Mouse (Mus musculus) right cerebral cortex, postnatal 36 days (tissue): ENCODE results near the gene Uimc1.
"Not testable (repeated sequence)": the region's sequence is repeated elsewhere in the genome, so short reads cannot be mapped to it uniquely, and the experiment has no call there.

Experiments used
- DNase-seq, 2 experiments: peaks; one replicate each; pipeline ENCODE4 v3.0.0; 2022; ENCODE audit warnings: low spot score in 2 of 2, mixed read lengths in 1 of 2

The Uimc1 gene

DNA sequence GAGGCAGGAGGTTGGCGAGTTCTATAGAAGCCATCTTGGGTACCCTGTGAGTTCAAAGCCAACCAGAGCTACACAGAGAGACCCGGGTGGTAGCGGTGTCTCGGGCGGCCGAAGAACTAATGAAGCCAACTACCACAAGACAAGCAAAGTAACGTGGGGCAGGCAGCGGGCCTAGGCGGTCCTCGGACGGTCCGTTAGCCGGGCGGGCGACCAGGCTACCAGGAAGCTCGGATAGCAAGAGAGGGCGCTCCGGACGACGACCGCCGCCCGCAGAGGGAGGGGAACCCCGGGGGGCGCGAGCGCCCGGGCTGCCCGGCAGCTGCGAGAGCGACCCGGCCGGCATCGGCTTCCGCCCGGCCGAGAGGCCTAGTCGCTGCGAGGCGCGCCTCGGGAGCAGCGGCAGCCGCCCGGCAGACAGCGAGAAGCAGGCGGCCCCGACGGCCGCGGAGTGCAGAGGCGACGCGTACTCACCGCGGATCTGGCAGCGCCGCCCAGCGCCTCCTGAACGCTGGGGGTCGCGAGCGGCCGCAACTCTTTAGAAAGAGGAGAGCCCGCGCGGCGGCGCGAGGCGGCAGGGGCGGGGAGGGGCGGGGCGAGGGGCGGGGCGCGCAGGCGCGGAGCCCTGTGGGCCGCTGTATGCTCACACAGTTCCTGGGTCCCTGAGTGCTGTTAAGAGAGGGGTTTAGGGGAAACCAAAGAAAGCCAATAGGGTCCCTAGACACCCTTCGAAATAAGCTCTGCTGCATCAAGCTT is at the start of gene Uimc1:
Gene Uimc1, minus strand, starts transcription at position 575 of the 753 bp plus-strand sequence.
- peak; percentile 71 for DNase-seq

DNA sequence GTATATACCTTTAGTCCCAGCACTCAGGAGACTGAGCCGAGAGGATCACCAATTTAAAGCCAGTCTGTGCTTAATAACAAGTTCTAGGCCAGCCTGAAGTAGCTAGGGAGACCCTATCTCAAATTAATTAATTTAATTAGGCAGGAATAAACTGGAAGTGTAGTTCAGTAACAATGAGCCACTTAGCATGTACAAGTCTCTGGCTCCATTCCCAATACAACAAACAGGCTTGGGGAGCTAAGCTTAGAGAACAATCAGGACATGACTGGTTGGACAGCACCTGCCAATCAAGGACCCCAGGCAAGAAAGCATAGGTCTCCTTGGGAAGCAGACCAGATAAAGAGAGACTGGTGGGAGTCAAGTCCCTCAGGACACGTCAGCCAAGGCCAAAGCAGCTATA is 40.2 kb upstream of the Uimc1 start:
- DNase-seq, result no peak

DNA sequence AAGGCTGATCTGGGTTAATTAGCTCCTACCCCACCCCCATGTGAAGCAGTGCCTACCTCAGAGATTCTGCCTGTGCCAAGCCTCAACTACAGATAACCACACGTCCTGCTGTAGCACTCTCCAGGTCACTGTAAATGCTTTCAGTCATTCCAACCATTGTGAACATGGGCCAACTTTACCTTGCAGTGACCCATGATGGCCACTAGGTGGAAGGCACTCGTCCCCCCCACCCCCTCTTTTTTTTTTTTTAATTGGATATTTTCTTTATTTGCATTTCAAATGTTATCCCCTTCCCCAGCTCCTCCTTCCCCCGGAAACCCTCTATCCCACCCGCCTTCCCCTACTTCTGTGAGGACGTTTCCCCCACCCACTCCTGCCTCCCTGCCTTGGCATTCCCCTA is 35.3 kb upstream of the Uimc1 start:
- DNase-seq, result no peak

- DNase-seq, result no peak
Measured at GRCm38 (mm10) chr13:55133448-55133847, 33.3 kb upstream of the Uimc1 start, which contains the start of gene Gm17617. Gene Gm17617 (minus strand): TSS chr13:55133548.

GRCm38 (mm10) chr13:55124903-55125302 is 24.8 kb upstream of the Uimc1 start:
- no peak for DNase-seq

DNA sequence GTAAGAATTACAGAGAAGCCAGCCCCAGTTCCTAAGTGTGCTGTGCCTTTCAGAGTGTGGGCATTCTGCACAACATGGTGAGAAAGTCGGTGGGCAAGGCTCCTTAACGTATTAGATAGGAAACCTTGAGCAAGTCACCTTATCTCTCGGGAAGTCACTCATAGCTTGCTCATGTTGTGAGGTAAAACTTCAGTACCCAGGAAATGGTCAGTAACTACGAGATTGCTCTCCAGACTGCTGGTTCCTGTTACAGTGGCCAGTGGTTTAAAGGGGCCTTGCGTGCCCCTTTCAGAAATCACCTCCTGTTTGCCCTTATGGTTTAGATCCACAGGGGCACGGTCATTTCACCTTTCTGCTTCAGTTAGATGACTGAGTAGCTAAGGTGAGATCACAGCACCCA is 14.3 kb upstream of the Uimc1 start:
- DNase-seq, result no peak

DNA sequence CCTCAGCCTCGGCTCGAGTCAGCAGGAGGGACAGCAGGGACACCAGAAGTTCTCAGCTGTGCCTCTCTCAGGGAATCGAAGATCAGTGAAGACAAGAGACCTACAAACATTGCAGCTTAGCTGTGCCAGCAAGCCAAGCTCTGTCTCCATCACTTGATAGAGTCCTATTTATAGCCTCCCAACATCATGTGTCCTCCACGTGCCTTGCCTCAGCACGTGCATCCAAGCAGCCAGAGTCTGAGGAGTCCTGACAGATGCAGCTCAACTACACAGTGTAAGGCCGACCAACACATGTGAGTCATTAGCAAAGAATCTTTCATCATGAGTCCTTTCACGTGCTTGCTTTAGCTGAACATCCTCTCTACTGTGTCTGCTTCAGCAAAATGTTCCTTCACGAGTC is 7.6 kb upstream of the Uimc1 start:
- peak; percentile 35 to 36 for DNase-seq

DNA sequence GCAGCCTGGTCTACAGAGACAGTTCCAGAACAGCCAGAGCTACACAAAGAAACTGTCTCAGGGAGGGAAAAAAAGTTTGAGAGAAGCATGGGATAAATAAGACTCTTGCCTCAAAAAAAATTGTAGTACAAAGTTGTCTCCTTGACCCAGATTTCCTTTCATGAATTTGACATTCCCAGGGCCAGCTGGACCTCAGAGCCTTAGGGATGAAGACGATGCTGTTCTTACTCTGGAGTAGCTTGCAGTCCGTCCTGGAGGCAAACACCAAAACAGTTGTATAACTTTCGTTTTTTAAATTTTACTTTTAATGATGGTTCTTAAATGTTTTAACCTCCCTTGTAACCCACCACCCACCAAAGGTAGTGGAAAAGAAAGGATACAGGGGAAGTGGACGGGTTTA is 7.0 kb upstream of the Uimc1 start:
- no peak for DNase-seq

DNA sequence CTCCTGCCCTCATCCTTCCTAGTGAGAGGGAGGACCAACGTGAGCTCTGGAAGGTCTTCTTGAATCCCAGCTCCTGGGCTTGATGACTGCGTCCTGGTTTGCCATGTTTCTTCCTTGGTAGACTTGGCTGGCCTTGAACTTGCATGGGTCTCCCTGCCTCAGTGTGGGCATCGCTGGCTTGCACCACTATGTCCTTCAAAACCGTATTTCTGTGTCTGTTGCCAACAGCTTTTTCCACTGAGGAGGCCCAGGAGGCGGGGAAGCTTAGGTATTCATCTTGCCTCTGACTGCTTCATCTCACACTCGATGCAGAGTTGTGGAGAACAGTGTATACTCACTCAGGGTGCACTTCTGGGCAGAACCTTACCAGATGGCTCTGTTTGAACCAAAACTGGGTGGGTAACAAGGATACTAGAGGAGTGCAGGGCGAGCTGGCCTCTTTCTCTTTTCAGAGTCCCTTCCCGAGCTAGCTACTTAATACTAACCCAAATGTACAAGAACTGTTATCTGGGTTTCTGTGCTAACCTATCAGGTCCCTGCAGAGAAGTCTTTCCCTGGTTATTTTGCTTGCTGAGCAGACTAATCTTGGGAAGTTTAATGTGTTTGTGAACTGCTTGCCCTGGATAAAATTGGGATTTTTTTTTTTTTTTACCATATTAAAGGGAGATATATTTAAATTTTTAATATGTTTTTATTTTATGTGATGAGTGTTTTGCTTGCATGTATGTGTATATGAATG is 6.0 kb upstream of the Uimc1 start:
- DNase-seq, result no peak

DNA sequence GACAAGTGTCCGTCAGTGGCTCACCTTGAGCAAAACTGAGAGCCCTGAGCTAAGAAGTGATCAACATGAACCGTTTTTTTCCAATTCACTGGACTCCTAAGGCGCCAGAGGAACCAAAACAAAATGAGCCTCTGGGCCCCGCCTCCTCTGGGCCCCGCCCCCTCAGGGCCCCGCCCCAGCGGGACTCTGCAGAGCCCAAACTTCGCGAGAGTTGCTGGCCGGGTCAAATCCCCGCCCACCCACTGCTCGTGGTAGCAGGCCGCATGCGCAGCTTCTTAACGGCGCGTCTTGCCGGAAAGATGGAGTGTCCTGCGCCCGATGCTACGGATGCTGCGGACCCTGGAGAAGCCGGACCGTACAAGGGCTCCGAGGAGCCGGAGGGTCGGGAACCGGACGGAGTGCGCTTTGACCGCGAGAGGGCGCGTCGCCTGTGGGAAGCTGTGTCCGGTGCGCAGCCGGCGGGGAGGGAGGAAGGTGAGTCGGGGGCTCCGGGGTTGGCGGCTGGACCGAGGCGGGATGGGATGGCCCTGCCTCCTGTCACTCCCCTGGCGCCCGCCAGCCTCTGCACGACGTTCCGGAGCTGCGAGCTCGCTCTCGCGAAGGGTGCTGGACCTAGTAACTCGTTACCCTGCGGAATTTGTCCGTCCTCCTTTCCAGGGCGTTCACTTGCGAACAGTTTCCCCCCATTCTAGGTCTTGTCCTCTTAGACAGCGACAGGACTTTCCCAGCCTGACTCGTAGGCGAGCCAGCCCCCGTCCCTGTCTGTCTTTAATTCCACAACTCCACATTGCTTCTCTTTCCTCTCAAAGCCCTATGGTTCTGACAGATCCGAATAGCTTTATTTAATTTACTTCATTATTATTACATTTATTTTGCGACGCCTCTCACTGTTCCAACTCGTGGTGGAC is 5.2 kb upstream of the Uimc1 start, which contains the start of gene Zfp346:
Gene Zfp346, plus strand, starts transcription at position 267 of the 908 bp plus-strand sequence.
- peak; percentile 95 to 96 for DNase-seq

GRCm38 (mm10) chr13:55103351-55103750 is 3.3 kb upstream of the Uimc1 start:
- no peak for DNase-seq

DNA sequence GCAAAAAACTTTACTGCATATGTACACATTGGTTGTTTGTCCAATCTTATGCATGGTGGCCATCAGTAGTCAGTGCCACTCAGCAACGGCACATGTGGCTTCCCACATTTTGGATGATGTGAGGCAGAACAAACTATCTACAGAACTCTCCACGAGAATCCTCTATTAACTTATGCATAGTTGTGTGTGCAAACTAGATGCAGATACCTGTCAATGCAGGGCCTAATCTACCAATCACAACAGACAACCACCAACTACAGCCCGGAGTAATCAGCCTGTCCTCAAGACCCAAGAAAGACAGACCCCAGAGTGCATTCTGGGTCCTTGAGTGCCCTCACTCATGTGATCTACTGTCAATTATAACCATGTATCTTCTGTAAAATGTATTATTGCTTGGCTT is 2.3 kb upstream of the Uimc1 start:
- no peak for DNase-seq

- no peak for DNase-seq
Measured at GRCm38 (mm10) chr13:55101627-55102026, 1.5 kb upstream of the Uimc1 start.

- peak in 1 of 2 experiments; percentile 9 for DNase-seq
Measured at GRCm38 (mm10) chr13:55099066-55099725, 904 bp downstream of the Uimc1 start.

DNA sequence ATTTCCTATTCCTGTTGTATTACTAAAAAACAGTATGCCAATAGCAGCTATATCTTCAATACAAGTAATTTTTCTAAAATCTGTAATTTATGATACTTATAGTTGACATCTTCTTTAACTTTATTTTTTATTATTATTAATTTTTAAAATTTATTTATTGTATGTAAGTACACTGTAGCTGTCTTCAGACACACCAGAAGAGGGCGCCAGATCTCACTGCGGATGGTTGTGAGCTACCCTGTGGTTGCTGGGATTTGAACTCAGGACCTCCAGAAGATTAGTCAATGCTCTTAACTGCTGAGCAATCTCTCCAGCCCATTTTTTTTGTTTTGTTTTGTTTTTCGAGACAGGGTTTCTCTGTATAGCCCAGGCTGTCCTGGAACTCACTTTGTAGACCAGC is 2.3 kb downstream of the Uimc1 start:
- not testable (repeated sequence) for DNase-seq

DNA sequence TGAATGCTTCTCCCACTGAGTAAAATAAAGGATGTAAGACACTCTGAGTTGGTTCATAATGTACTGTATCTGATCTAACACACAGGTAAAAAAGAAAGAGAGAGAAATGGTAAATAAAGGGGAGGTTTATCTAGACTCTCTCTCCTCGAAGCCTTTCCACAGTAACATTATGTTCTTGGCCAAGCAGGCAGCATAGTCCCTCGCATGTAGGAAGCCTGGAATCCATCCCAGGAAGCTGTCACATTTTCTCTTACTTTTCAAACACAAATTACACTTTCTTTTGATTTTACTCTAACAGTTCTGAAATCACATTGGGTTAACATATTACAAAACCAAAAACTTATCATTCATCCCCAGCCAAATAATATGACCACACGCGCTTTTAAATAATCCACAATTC is 7.5 kb downstream of the Uimc1 start:
- no peak for DNase-seq

GRCm38 (mm10) chr13:55075597-55075996 is 24.5 kb downstream of the Uimc1 start:
- no peak for DNase-seq

DNA sequence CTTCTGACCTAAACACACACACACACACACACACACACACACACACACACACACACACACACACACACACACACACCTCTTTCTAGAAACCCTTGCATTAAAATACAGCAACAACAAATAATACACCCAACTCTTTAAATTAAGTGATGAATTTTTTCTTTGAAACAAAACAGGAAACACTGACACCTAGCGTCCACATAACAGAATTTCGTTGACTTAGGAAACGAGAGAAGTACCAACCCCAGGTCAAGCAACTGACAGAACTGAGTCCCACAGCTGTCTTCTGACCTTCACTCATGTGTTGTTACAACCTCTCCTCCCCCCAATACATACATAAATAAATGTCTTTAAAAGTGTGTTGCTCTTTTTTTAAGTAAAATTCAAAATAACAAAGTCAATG is 28.8 kb downstream of the Uimc1 start:
- DNase-seq, result no peak

DNA sequence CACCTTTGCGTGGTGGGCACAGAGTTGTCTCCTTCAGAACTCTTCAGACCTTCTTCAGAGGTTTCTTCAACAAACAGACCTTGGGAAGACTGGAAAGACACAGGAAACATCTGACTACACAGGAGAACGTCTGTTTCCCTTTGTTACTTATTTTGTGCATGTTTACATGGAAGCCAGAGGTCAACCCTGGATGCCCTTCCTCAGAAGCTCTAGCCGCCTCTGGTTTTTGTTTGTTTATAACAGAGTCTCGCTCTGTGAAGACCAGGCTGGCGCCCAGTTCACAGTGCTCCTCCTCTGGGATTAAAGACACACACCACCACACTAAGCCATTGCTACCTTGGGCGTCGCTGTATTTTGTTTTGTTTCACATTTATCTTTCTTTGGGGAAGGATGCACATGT is 30.4 kb downstream of the Uimc1 start:
- no peak for DNase-seq

- DNase-seq, result no peak
Measured at GRCm38 (mm10) chr13:55063276-55063675, 36.8 kb downstream of the Uimc1 start.

DNA sequence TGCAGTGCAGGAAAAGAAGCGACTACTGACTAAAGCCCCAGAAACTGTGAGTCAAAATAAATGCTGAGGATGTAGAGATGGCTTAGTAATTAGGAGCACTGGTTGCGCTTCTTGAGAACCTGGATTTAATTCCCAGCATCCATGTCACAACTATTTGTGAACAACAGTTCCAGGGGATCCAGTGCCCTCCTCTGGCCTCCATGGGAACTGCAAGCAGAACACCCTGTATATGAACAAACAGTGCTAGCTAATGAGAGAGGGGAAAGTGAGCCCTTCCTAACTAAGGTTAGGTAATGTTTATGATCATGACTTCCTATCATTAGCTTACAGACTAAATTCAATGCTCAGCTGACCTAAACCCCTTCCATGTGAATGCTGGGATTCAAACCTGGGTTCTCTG is 42.1 kb downstream of the Uimc1 start:
- no peak for DNase-seq
